Mouse (Mus musculus): ENCODE results near the gene Ankmy2.

Ankmy2 gene

GRCm38 (mm10) chr12:36156637-36157303 is at the start of gene Ankmy2:
Gene Ankmy2, plus strand, starts transcription at chr12:36157114.
- peak; percentile 88 for DNase-seq (ENCODE audit: low read depth, low spot score)

- no peak for DNase-seq (ENCODE audit: low read depth, low spot score)
These were observed 48.5 kb upstream of the Ankmy2 start for GRCm38 (mm10) chr12:36108442-36108841.

GRCm38 (mm10) chr12:36110457-36110856 is 46.5 kb upstream of the Ankmy2 start:
- DNase-seq (ENCODE audit: low read depth, low spot score), result no peak

GRCm38 (mm10) chr12:36111110-36111509 is 45.8 kb upstream of the Ankmy2 start:
- no peak for DNase-seq (ENCODE audit: low read depth, low spot score)

GRCm38 (mm10) chr12:36112081-36112480 is 44.8 kb upstream of the Ankmy2 start:
- DNase-seq (ENCODE audit: low read depth, low spot score), result no peak

- no peak for DNase-seq (ENCODE audit: low read depth, low spot score)
These were observed 39.8 kb upstream of the Ankmy2 start for GRCm38 (mm10) chr12:36117161-36117560.

- no peak for DNase-seq (ENCODE audit: low read depth, low spot score)
These were observed 37.7 kb upstream of the Ankmy2 start for GRCm38 (mm10) chr12:36119244-36119643.

- DNase-seq (ENCODE audit: low read depth, low spot score), result no peak
These were observed 30.9 kb upstream of the Ankmy2 start for GRCm38 (mm10) chr12:36126049-36126448.

GRCm38 (mm10) chr12:36129826-36130225 is 27.1 kb upstream of the Ankmy2 start:
- no peak for DNase-seq (ENCODE audit: low read depth, low spot score)

- no peak for DNase-seq (ENCODE audit: low read depth, low spot score)
These were observed 24.7 kb upstream of the Ankmy2 start for GRCm38 (mm10) chr12:36132254-36132653.

- no peak for DNase-seq (ENCODE audit: low read depth, low spot score)
These were observed 24.2 kb upstream of the Ankmy2 start for GRCm38 (mm10) chr12:36132668-36133067.

GRCm38 (mm10) chr12:36133547-36133946 is 23.4 kb upstream of the Ankmy2 start:
- DNase-seq (ENCODE audit: low read depth, low spot score), result no peak

GRCm38 (mm10) chr12:36134111-36134510 is 22.8 kb upstream of the Ankmy2 start:
- no peak for DNase-seq (ENCODE audit: low read depth, low spot score)

- DNase-seq (ENCODE audit: low read depth, low spot score), result no peak
These were observed 21.5 kb upstream of the Ankmy2 start for GRCm38 (mm10) chr12:36135409-36135808.

- no peak for DNase-seq (ENCODE audit: low read depth, low spot score)
These were observed 20.6 kb upstream of the Ankmy2 start for GRCm38 (mm10) chr12:36136285-36136684.

GRCm38 (mm10) chr12:36137192-36137591 is 19.7 kb upstream of the Ankmy2 start:
- DNase-seq (ENCODE audit: low read depth, low spot score), result no peak

GRCm38 (mm10) chr12:36140401-36140800 is 16.5 kb upstream of the Ankmy2 start:
- DNase-seq (ENCODE audit: low read depth, low spot score), result no peak

GRCm38 (mm10) chr12:36146230-36147011 is 10.5 kb upstream of the Ankmy2 start:
- no peak for DNase-seq (ENCODE audit: low read depth, low spot score)

GRCm38 (mm10) chr12:36150265-36150664 is 6.6 kb upstream of the Ankmy2 start:
- no peak for DNase-seq (ENCODE audit: low read depth, low spot score)

- no peak for DNase-seq (ENCODE audit: low read depth, low spot score)
These were observed 6.2 kb upstream of the Ankmy2 start for GRCm38 (mm10) chr12:36150737-36151136.

- no peak for DNase-seq (ENCODE audit: low read depth, low spot score)
These were observed 1.7 kb upstream of the Ankmy2 start for GRCm38 (mm10) chr12:36155141-36155641.

- DNase-seq (ENCODE audit: low read depth, low spot score), result no peak
These were observed 745 bp upstream of the Ankmy2 start for GRCm38 (mm10) chr12:36156101-36156636.

- no peak for DNase-seq (ENCODE audit: low read depth, low spot score)
These were observed 357 bp downstream of the Ankmy2 start for GRCm38 (mm10) chr12:36157304-36157637.
